Mouse (Mus musculus): ENCODE measurements around the gene Mob4. TPM values are rescaled to one million over a fixed set of nuclear protein-coding genes. Genes with fewer than 3 reads are reported as not detected.

Mob4 gene
- polyA plus RNA-seq, 1 experiment, result 39.8 TPM

GRCm38 (mm10) chr1:55173720-55174557, 42.9 kb downstream of the Mob4 start:
- TF ChIP-seq CTCF (IDR thresholded peaks at IDR 0.05; ENCODE audit: extremely low read depth, insufficient read depth, low read length), result no peak
- Histone ChIP-seq H3K4me3 (ENCODE audit: insufficient read depth, low read length) (no peak overlapping the region), H3K27ac (ENCODE audit: insufficient read depth, low read length) (no peak overlapping the region), H3K4me1 (ENCODE audit: control insufficient read depth, insufficient read depth, low read length) (no peaks in the 10 kb centered on the region)

- TF ChIP-seq CTCF (IDR thresholded peaks at IDR 0.05; ENCODE audit: extremely low read depth, insufficient read depth, low read length), result no peak
- TF ChIP-seq POLR2A (IDR thresholded peaks at IDR 0.05; ENCODE audit: extremely low read depth, insufficient read depth, low read length), result no peak
- H3K4me3 ChIP-seq (ENCODE audit: insufficient read depth, low read length), result no peak overlapping the region
- no peaks in the 10 kb centered on the region for H3K4me1 ChIP-seq (ENCODE audit: control insufficient read depth, insufficient read depth, low read length)
Observed at GRCm38 (mm10) chr1:55174558-55175034, 43.6 kb downstream of the Mob4 start.

GRCm38 (mm10) chr1:55179917-55180566, 49.0 kb downstream of the Mob4 start:
- no peak for TF ChIP-seq CTCF (IDR thresholded peaks at IDR 0.05; ENCODE audit: extremely low read depth, insufficient read depth, low read length)
- TF ChIP-seq POLR2A (IDR thresholded peaks at IDR 0.05; ENCODE audit: extremely low read depth, insufficient read depth, low read length), result no peak
- H3K4me1 ChIP-seq (ENCODE audit: control insufficient read depth, insufficient read depth, low read length), result no peaks in the 10 kb centered on the region
- no peak overlapping the region for H3K27ac ChIP-seq (ENCODE audit: insufficient read depth, low read length)
- no peak overlapping the region for H3K4me3 ChIP-seq (ENCODE audit: insufficient read depth, low read length)

More at GRCm38 (mm10) chr1:55174558-55175034, 43.6 kb downstream of the Mob4 start:
- no peak overlapping the region for H3K27ac ChIP-seq (ENCODE audit: insufficient read depth, low read length)

- TF ChIP-seq CTCF (IDR thresholded peaks at IDR 0.05; ENCODE audit: extremely low read depth, insufficient read depth, low read length) (no peak), POLR2A (IDR thresholded peaks at IDR 0.05; ENCODE audit: extremely low read depth, insufficient read depth, low read length) (no peak)
- Histone ChIP-seq H3K4me3 (ENCODE audit: insufficient read depth, low read length) (no peak overlapping the region), H3K27ac (ENCODE audit: insufficient read depth, low read length) (no peak overlapping the region), H3K4me1 (ENCODE audit: control insufficient read depth, insufficient read depth, low read length) (no peaks in the 10 kb centered on the region)
Observed at GRCm38 (mm10) chr1:55182392-55182791, 51.4 kb downstream of the Mob4 start.

GRCm38 (mm10) chr1:55185718-55186117, 54.7 kb downstream of the Mob4 start:
- H3K4me3 ChIP-seq (ENCODE audit: insufficient read depth, low read length), result no peak overlapping the region
- no peak for TF ChIP-seq CTCF (IDR thresholded peaks at IDR 0.05; ENCODE audit: extremely low read depth, insufficient read depth, low read length)
- TF ChIP-seq POLR2A (IDR thresholded peaks at IDR 0.05; ENCODE audit: extremely low read depth, insufficient read depth, low read length), result no peak
- H3K4me1 ChIP-seq (ENCODE audit: control insufficient read depth, insufficient read depth, low read length), result no peaks in the 10 kb centered on the region
- no peak overlapping the region for H3K27ac ChIP-seq (ENCODE audit: insufficient read depth, low read length)

GRCm38 (mm10) chr1:55186592-55187210, 55.7 kb downstream of the Mob4 start:
- no peaks in the 10 kb centered on the region for H3K4me1 ChIP-seq (ENCODE audit: control insufficient read depth, insufficient read depth, low read length)

GRCm38 (mm10) chr1:55192015-55192414, 61.0 kb downstream of the Mob4 start:
- Histone ChIP-seq H3K27ac (ENCODE audit: insufficient read depth, low read length) (no peak overlapping the region), H3K4me1 (ENCODE audit: control insufficient read depth, insufficient read depth, low read length) (no peaks in the 10 kb centered on the region), H3K4me3 (ENCODE audit: insufficient read depth, low read length) (no peak overlapping the region)
- no peak for TF ChIP-seq POLR2A (IDR thresholded peaks at IDR 0.05; ENCODE audit: extremely low read depth, insufficient read depth, low read length)
- TF ChIP-seq CTCF (IDR thresholded peaks at IDR 0.05; ENCODE audit: extremely low read depth, insufficient read depth, low read length), result no peak

More at GRCm38 (mm10) chr1:55186592-55187210, 55.7 kb downstream of the Mob4 start:
- Histone ChIP-seq H3K4me3 (ENCODE audit: insufficient read depth, low read length) (no peak overlapping the region), H3K27ac (ENCODE audit: insufficient read depth, low read length) (no peak overlapping the region)
- TF ChIP-seq CTCF (IDR thresholded peaks at IDR 0.05; ENCODE audit: extremely low read depth, insufficient read depth, low read length) (no peak), POLR2A (IDR thresholded peaks at IDR 0.05; ENCODE audit: extremely low read depth, insufficient read depth, low read length) (no peak)

GRCm38 (mm10) chr1:55192824-55193223, 61.8 kb downstream of the Mob4 start:
- no peak for TF ChIP-seq POLR2A (IDR thresholded peaks at IDR 0.05; ENCODE audit: extremely low read depth, insufficient read depth, low read length)
- peak; percentile 36 for TF ChIP-seq CTCF (IDR thresholded peaks at IDR 0.05; ENCODE audit: extremely low read depth, insufficient read depth, low read length)
- H3K27ac ChIP-seq (ENCODE audit: insufficient read depth, low read length), result no peak overlapping the region
- no peaks in the 10 kb centered on the region for H3K4me1 ChIP-seq (ENCODE audit: control insufficient read depth, insufficient read depth, low read length)
- H3K4me3 ChIP-seq (ENCODE audit: insufficient read depth, low read length), result no peak overlapping the region

GRCm38 (mm10) chr1:55193316-55193715, 62.3 kb downstream of the Mob4 start:
- no peaks in the 10 kb centered on the region for H3K4me1 ChIP-seq (ENCODE audit: control insufficient read depth, insufficient read depth, low read length)
- H3K27ac ChIP-seq (ENCODE audit: insufficient read depth, low read length), result no peak overlapping the region
- TF ChIP-seq POLR2A (IDR thresholded peaks at IDR 0.05; ENCODE audit: extremely low read depth, insufficient read depth, low read length), result no peak
- no peak for TF ChIP-seq CTCF (IDR thresholded peaks at IDR 0.05; ENCODE audit: extremely low read depth, insufficient read depth, low read length)
- H3K4me3 ChIP-seq (ENCODE audit: insufficient read depth, low read length), result no peak overlapping the region

Data from cortical plate, adult 2 months (tissue).